In the genomic region with DNA sequence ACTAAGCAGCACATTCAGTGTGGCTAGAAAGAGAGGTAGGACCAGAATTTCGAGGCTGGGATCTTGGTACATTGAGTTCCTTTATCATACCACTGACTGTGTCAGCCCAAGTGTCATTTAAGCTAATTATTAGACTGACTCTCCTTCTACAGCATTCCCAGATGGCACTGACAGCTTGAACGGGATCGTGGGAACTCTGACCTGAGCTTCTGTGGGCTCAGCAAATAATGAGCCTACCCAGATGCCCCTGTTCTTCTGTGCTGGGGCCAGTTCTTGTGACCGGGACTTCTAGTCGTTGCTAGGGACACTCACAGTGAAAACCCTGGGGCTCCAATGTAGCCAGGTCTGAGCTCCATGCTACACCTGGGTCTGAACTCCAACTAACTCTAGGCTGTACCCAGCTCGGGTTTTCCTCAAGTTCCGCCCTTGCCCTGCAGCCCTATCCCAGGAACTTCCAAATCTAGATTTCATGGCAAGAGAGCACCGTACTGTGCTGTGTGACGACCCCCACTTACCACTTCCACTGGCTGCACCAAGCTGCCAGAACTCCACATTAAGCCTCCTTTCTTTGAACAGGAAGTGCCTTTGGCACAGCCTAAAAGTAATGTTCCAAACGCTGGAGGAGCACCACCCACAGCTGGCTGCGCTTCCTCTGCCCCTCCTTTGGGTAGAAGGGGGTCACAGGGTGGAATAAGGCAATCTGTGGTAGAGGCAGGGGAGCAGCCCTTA, we compare ENCODE assay signal across 20 mouse cellular contexts. TPM values are rescaled to one million over a fixed set of nuclear protein-coding genes. Genes with fewer than 3 reads are reported as not detected.
DNase-seq lines count a peak whose midpoint lies in the region; ATAC-seq and TF ChIP-seq lines count a peak whose summit lies in the region.
"Had no signal": no experiment of that assay in that cellular context is flagged by ENCODE, and none has a peak within 500 bp of the region (broad histone marks: within the 10 kb centered on the region; RNA-seq: fewer than 3 reads in every experiment).

No protein-coding gene starts in this region.

- no peak overlapping the region for H3K4me3 ChIP-seq in embryonic facial prominence, embryonic 14.5 days (ENCODE audit: low read depth, low read length)
- H3K4me3 ChIP-seq in embryonic facial prominence, embryonic 10.5 days = no peak overlapping the region
- no peak overlapping the region for H3K4me3 ChIP-seq in lung, embryonic 16.5 days (ENCODE audit: low read length)
- H3K4me3 ChIP-seq in lung, adult 2 months (replicated peaks; ENCODE audit: extremely low read depth, low read depth, low read length) = no peak overlapping the region
- no peak overlapping the region for H3K4me3 ChIP-seq in kidney, postnatal 0 days (replicated peaks; ENCODE audit: low read depth, low read length)
- H3K4me3 ChIP-seq in neural tube, embryonic 15.5 days (replicated peaks) = no peak overlapping the region
- H3K4me3 ChIP-seq: embryonic facial prominence, embryonic 12.5 days; forebrain, embryonic 13.5 days; heart, embryonic 12.5 days; hindbrain, embryonic 10.5 days had no signal

- H3K4me2 ChIP-seq in embryonic facial prominence, embryonic 14.5 days (ENCODE audit: low read depth, low read length) = no peak overlapping the region
- H3K4me2 ChIP-seq in lung, embryonic 16.5 days (ENCODE audit: low read depth, low read length) = no peak overlapping the region
- no peak overlapping the region for H3K4me2 ChIP-seq in kidney, postnatal 0 days (ENCODE audit: low read length)
- no peak overlapping the region for H3K4me2 ChIP-seq in neural tube, embryonic 15.5 days
- H3K4me2 ChIP-seq: embryonic facial prominence, embryonic 12.5 days; forebrain, embryonic 13.5 days; heart, embryonic 12.5 days; hindbrain, embryonic 14.5 days had no signal

- H3K9me3 ChIP-seq in embryonic facial prominence, embryonic 14.5 days (ENCODE audit: control insufficient read depth, low read length) = no peaks in the 10 kb centered on the region
- H3K9me3 ChIP-seq in embryonic facial prominence, embryonic 10.5 days = 0 out of 2 replicates have a peak, but pooled peaks cover 5% of the 10 kb centered on the region
- no peaks in the 10 kb centered on the region for H3K9me3 ChIP-seq in lung, embryonic 16.5 days (ENCODE audit: control insufficient read depth, low read length)
- H3K9me3 ChIP-seq in kidney, postnatal 0 days (replicated peaks; ENCODE audit: low read length) = no peaks in the 10 kb centered on the region
- no peaks in the 10 kb centered on the region for H3K9me3 ChIP-seq in neural tube, embryonic 15.5 days (replicated peaks)
- H3K9me3 ChIP-seq: embryonic facial prominence, embryonic 12.5 days had no signal

- TF ChIP-seq POLR2A in lung, adult 2 months (IDR thresholded peaks at IDR 0.05; ENCODE audit: borderline replicate concordance, extremely low read depth, low read depth, low read length) = no peak

- no peaks in the 10 kb centered on the region for H3K36me3 ChIP-seq in embryonic facial prominence, embryonic 14.5 days (ENCODE audit: control insufficient read depth, insufficient read depth, low read length)
- no peaks in the 10 kb centered on the region for H3K36me3 ChIP-seq in embryonic facial prominence, embryonic 10.5 days (replicated peaks)
- no peaks in the 10 kb centered on the region for H3K36me3 ChIP-seq in lung, embryonic 16.5 days (ENCODE audit: control insufficient read depth, insufficient read depth, low read length)
- H3K36me3 ChIP-seq in kidney, postnatal 0 days (ENCODE audit: insufficient read depth, low read length) = no peaks in the 10 kb centered on the region
- no peaks in the 10 kb centered on the region for H3K36me3 ChIP-seq in neural tube, embryonic 15.5 days
- H3K36me3 ChIP-seq: embryonic facial prominence, embryonic 12.5 days; heart, embryonic 12.5 days; hindbrain, embryonic 10.5 days had no signal

- WGBS in embryonic facial prominence, embryonic 14.5 days = 66% methylated on average over 11 of the region's 11 CpGs
- WGBS in embryonic facial prominence, embryonic 10.5 days = 71% methylated on average over 11 of the region's 11 CpGs
- 54% methylated on average over 11 of the region's 11 CpGs for WGBS in lung, embryonic 16.5 days
- 54% methylated on average over 11 of the region's 11 CpGs for WGBS in lung, adult 2 months
- 49% methylated on average over 11 of the region's 11 CpGs for WGBS in kidney, postnatal 0 days
- WGBS in neural tube, embryonic 15.5 days = 82% methylated on average over 11 of the region's 11 CpGs

- no peak for ATAC-seq in embryonic facial prominence, embryonic 14.5 days (ENCODE audit: low read depth)
- peak; percentile 56 for ATAC-seq in lung, embryonic 16.5 days (ENCODE audit: low read depth)
- peak; percentile 52; the same call in 1 of the 2 replicates for ATAC-seq in kidney, postnatal 0 days (replicated peaks; ENCODE audit: low FRiP score, low read depth)
- no peak for ATAC-seq in neural tube, embryonic 15.5 days (ENCODE audit: low FRiP score)
- ATAC-seq: CD4-positive, CD25-positive, alpha-beta regulatory T cell, adult 4 months; forebrain, embryonic 13.5 days; forebrain, postnatal 0 days had no signal

- no peaks in the 10 kb centered on the region for H3K27me3 ChIP-seq in embryonic facial prominence, embryonic 14.5 days (replicated peaks; ENCODE audit: control insufficient read depth, insufficient read depth, low read length)
- no peaks in the 10 kb centered on the region for H3K27me3 ChIP-seq in embryonic facial prominence, embryonic 10.5 days (replicated peaks; ENCODE audit: low read depth, poor library complexity, severe bottlenecking)
- no peaks in the 10 kb centered on the region for H3K27me3 ChIP-seq in lung, embryonic 16.5 days (ENCODE audit: control insufficient read depth, insufficient read depth, low read depth, low read length)
- H3K27me3 ChIP-seq in kidney, postnatal 0 days (ENCODE audit: insufficient read depth, low read length) = no peaks in the 10 kb centered on the region
- no peaks in the 10 kb centered on the region for H3K27me3 ChIP-seq in neural tube, embryonic 15.5 days (replicated peaks)
- H3K27me3 ChIP-seq: embryonic facial prominence, embryonic 12.5 days; forebrain, embryonic 13.5 days; heart, embryonic 12.5 days had no signal

- no peaks in the 10 kb centered on the region for H3K4me1 ChIP-seq in embryonic facial prominence, embryonic 14.5 days (ENCODE audit: control insufficient read depth, insufficient read depth, low read length)
- no peaks in the 10 kb centered on the region for H3K4me1 ChIP-seq in embryonic facial prominence, embryonic 10.5 days
- no peaks in the 10 kb centered on the region for H3K4me1 ChIP-seq in lung, embryonic 16.5 days (replicated peaks; ENCODE audit: control insufficient read depth, insufficient read depth, low read length)
- H3K4me1 ChIP-seq in lung, adult 2 months (ENCODE audit: control insufficient read depth, insufficient read depth, low read length) = no peaks in the 10 kb centered on the region
- peaks cover 4% of the 10 kb centered on the region; the same call in 1 of the 2 replicates for H3K4me1 ChIP-seq in kidney, postnatal 0 days (replicated peaks; ENCODE audit: insufficient read depth, low read length)
- no peaks in the 10 kb centered on the region for H3K4me1 ChIP-seq in neural tube, embryonic 15.5 days
- H3K4me1 ChIP-seq: embryonic facial prominence, embryonic 12.5 days; forebrain, embryonic 13.5 days; heart, embryonic 12.5 days; hindbrain, embryonic 10.5 days had no signal

- no peak for TF ChIP-seq CTCF in lung, adult 2 months (IDR thresholded peaks at IDR 0.05; ENCODE audit: insufficient read depth, low read length)
- TF ChIP-seq CTCF in kidney, postnatal 0 days (IDR thresholded peaks at IDR 0.05; ENCODE audit: low read depth) = no peak

- H3K9ac ChIP-seq in embryonic facial prominence, embryonic 14.5 days (ENCODE audit: low read depth, low read length) = no peak overlapping the region
- no peak overlapping the region for H3K9ac ChIP-seq in lung, embryonic 16.5 days (ENCODE audit: low read length)
- H3K9ac ChIP-seq in kidney, postnatal 0 days (ENCODE audit: low read depth, low read length) = 0 out of 2 replicates have a peak overlapping the region, but pooled peaks have one; percentile 4
- H3K9ac ChIP-seq in neural tube, embryonic 15.5 days (replicated peaks) = no peak overlapping the region
- H3K9ac ChIP-seq: embryonic facial prominence, embryonic 12.5 days; forebrain, embryonic 13.5 days; forebrain, postnatal 0 days; heart, embryonic 12.5 days; hindbrain, embryonic 14.5 days had no signal

- DNase-seq in embryonic facial prominence, embryonic 14.5 days (ENCODE audit: low spot score) = peak; percentile 20
- DNase-seq in embryonic facial prominence, embryonic 10.5 days (ENCODE audit: low spot score) = no peak
- DNase-seq in kidney, adult 9 months = peak; percentile 31
- no peak for DNase-seq in kidney, postnatal 14 days
- DNase-seq in lung, adult 2 months = no peak
- no peak for DNase-seq in kidney, postnatal 0 days (ENCODE audit: low spot score)
- DNase-seq: adrenal gland, postnatal 10 days; B cell, adult 2 months; cerebellum, adult 11-12 months; embryo, embryonic 11 days; forebrain, postnatal 0 days; gastrocnemius, postnatal 25 days had no signal

- no peak overlapping the region for H3K27ac ChIP-seq in embryonic facial prominence, embryonic 14.5 days (replicated peaks; ENCODE audit: low read depth, low read length)
- no peak overlapping the region for H3K27ac ChIP-seq in embryonic facial prominence, embryonic 10.5 days (replicated peaks)
- no peak overlapping the region for H3K27ac ChIP-seq in lung, embryonic 16.5 days (ENCODE audit: low read length)
- H3K27ac ChIP-seq in kidney, postnatal 0 days = no peak overlapping the region
- no peak overlapping the region for H3K27ac ChIP-seq in neural tube, embryonic 15.5 days (replicated peaks)
- H3K27ac ChIP-seq: embryonic facial prominence, embryonic 12.5 days; forebrain, embryonic 13.5 days; hindbrain, embryonic 10.5 days; hindbrain, embryonic 14.5 days had no signal

RNA-seq across cellular contexts. Expression of a gene that starts 30.2 kb away (rescaled TPM):
- polyA plus RNA-seq in embryonic facial prominence, embryonic 14.5 days (2014; fragmentation: Nextera tagmentation; extraction: Ambion mirVana) = 118 and 124 TPM in 2 replicates
- polyA plus RNA-seq in embryonic facial prominence, embryonic 10.5 days (2016; fragmentation: Nextera tagmentation; extraction: Ambion mirVana) = 191 and 201 TPM in 2 replicates
- 91.8 and 98.7 TPM in 2 replicates for polyA plus RNA-seq in lung, embryonic 16.5 days (2015; fragmentation: Nextera tagmentation; extraction: Ambion mirVana)
- 8.3 and 8.5 TPM in 2 replicates for polyA plus RNA-seq in lung, adult 2 months (2012; rRNA removed)
- 100 and 110 TPM in 2 replicates for polyA plus RNA-seq in kidney, postnatal 0 days (2015; fragmentation: Nextera tagmentation; extraction: Ambion mirVana)
- polyA plus RNA-seq in neural tube, embryonic 15.5 days (2015; fragmentation: Nextera tagmentation; extraction: Ambion mirVana) = 112 and 116 TPM in 2 replicates

RNA-seq across cellular contexts. Expression of a gene that starts 35.8 kb away (rescaled TPM):
- polyA plus RNA-seq in embryonic facial prominence, embryonic 14.5 days (2014; fragmentation: Nextera tagmentation; extraction: Ambion mirVana) = 561 and 600 TPM in 2 replicates
- polyA plus RNA-seq in embryonic facial prominence, embryonic 10.5 days (2016; fragmentation: Nextera tagmentation; extraction: Ambion mirVana) = 902 and 949 TPM in 2 replicates
- polyA plus RNA-seq in lung, embryonic 16.5 days (2015; fragmentation: Nextera tagmentation; extraction: Ambion mirVana) = 522 and 523 TPM in 2 replicates
- polyA plus RNA-seq in lung, adult 2 months (2012; rRNA removed) = 30.3 and 36.8 TPM in 2 replicates
- polyA plus RNA-seq in kidney, postnatal 0 days (2015; fragmentation: Nextera tagmentation; extraction: Ambion mirVana) = 490 and 543 TPM in 2 replicates
- 344 and 348 TPM in 2 replicates for polyA plus RNA-seq in neural tube, embryonic 15.5 days (2015; fragmentation: Nextera tagmentation; extraction: Ambion mirVana)

Comparison
In these comparisons a context has a peak if more than half of its experiments do, and no peak if none do; other contexts are left out.
1. DNase-seq: peak in embryonic facial prominence, embryonic 14.5 days (single experiment) and kidney, adult 9 months (single experiment); none in embryonic facial prominence, embryonic 10.5 days (single experiment), kidney, postnatal 14 days (single experiment), lung, adult 2 months (single experiment) and kidney, postnatal 0 days (single experiment).
2. ATAC-seq: peak in lung, embryonic 16.5 days (single experiment) and kidney, postnatal 0 days (single experiment); none in embryonic facial prominence, embryonic 14.5 days (single experiment) and neural tube, embryonic 15.5 days (single experiment).